Mouse (Mus musculus): ENCODE results near the gene Brd9. TPM values are rescaled to one million over a fixed set of nuclear protein-coding genes. Genes with fewer than 3 reads are reported as not detected.

Gene Brd9
- total and polyA plus RNA-seq, 3 experiments: 20.3 to 25.7 (median 21.3) TPM

DNA sequence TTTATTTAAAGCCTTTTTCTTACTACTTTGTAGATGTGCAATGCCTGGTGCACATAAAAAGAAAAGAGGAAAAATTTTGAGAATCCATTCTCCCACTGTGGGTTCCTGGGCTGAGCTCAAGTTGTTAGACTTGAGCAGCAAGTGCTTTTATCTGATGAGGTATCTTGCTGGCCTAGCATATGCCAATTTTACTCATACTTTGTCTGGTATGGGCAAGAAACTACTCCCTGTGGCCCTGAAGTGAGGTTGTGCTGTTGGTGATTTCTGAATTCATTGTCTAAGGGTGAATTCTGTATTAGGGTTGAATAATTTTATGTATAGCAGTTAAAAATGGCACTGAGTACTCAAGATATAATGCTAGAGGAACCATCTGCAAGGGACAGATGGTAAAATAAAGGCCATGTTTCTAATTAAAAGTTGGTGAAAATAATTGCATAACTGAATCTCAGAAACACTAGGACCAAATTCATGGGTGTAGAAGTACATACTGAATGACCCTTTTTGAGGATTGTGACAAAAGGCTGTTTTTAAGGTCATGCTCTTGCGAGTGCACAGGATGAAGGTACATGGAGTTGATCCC is 16.0 kb downstream of the Brd9 start:
- intact Hi-C loops (cut with DNase I): no loop called here
- no peaks in the 10 kb centered on the region for H3K4me1 ChIP-seq (ENCODE audit: control insufficient read depth, insufficient read depth, low read length)

DNA sequence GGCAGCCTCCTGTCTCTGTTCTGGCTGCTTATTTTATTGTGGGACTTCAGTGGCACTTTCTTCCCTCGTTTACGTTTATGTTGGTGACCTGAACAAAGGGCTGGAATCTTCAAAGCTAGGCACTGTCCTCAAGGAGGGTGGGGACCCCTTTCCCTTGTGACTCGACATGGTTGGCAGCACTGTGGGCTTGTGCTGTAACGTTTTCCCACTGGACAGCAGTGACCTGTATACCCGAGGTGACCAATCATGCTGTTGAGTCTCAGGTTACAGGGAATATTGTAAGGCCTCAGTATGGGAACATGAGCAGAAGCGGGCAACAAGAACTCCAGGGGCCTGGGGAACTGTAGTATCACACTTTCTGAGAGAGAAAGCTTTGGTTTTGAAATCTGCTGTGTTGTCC is 17.1 kb downstream of the Brd9 start:
- Histone ChIP-seq H3K4me1 (ENCODE audit: control insufficient read depth, insufficient read depth, low read length) (no peaks in the 10 kb centered on the region), H3K79me2 (replicated peaks; ENCODE audit: control insufficient read depth, insufficient read depth, low read length) (no peaks in the 10 kb centered on the region), H3K27ac (no peak overlapping the region), H3K9ac (ENCODE audit: low read depth, low read length) (no peak overlapping the region), H3K27me3 (ENCODE audit: control insufficient read depth, insufficient read depth, low read length) (no peaks in the 10 kb centered on the region), H3K4me3 (no peak overlapping the region), H3K36me3 (ENCODE audit: control insufficient read depth, insufficient read depth, low read length) (no peaks in the 10 kb centered on the region; the same call in 1 of the 2 replicates)
- WGBS: 73% methylated on average over 6 of the region's 6 CpGs
- intact Hi-C loops (cut with DNase I): no loop called here
- TF ChIP-seq EP300 (IDR thresholded peaks at IDR 0.05; ENCODE audit: insufficient read depth, low read depth, low read length) (no peak), CTCF (IDR thresholded peaks at IDR 0.05) (no peak), POLR2A (IDR thresholded peaks at IDR 0.05; ENCODE audit: insufficient read depth, low read depth, low read length) (no peak)
- DNase-seq: no peak

More for the DNA sequence above, 16.0 kb downstream of the Brd9 start:
- Histone ChIP-seq H3K36me3 (ENCODE audit: control insufficient read depth, insufficient read depth, low read length) (no peaks in the 10 kb centered on the region; the same call in 1 of the 2 replicates), H3K79me2 (replicated peaks; ENCODE audit: control insufficient read depth, insufficient read depth, low read length) (no peaks in the 10 kb centered on the region), H3K27me3 (ENCODE audit: control insufficient read depth, insufficient read depth, low read length) (no peaks in the 10 kb centered on the region), H3K4me3 (no peak overlapping the region), H3K9ac (ENCODE audit: low read depth, low read length) (no peak overlapping the region), H3K27ac (no peak overlapping the region)
- no peak for DNase-seq
- 91% methylated on average over 1 of the region's 1 CpGs for WGBS
- TF ChIP-seq EP300 (IDR thresholded peaks at IDR 0.05; ENCODE audit: insufficient read depth, low read depth, low read length) (no peak), CTCF (IDR thresholded peaks at IDR 0.05) (no peak), POLR2A (IDR thresholded peaks at IDR 0.05; ENCODE audit: insufficient read depth, low read depth, low read length) (no peak)

DNA sequence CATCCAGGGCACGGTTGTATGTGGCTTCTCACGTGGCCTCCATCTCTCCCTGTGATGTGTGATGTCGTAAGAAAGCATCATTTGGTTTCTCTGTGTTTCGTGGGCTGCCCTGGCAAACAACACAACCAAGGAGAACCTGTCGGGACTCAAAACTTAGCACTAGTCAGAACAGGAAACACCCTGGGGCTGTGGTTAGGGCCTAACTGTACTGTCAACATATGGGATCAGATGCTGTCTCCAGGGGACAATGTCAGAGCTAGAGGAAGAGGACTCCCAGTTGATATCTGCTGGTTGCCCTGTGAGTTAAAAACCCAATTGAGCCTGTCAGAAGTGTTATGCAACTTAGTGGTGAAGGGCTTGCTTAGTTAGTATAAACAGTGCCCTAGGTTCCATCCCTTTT is 17.9 kb downstream of the Brd9 start:
- H3K27ac ChIP-seq: no peak overlapping the region

DNA sequence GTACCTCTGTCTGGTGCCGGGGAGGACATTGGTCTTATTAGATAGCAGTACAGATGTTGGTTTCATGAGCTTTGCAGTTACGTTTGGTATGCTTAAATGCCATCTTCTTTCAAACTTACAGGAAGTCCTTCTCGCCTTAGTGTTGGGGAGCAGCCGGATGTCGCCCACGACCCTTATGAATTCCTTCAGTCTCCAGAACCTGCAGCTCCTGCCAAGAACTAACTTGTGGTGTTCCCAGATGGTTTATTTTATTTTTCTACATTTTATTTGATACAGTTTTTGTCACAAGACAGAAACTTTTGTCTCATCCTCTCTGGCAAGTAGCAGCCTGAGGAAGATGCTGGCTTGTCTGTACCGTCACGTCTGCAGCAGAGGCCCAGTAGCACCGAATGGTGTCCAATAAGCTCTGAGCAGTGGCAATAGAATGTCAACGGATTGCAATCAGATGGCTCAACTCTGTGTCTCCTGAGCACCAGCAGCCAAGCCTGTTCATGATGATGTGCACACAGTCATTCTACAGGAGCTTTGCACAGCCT is 22.6 kb downstream of the Brd9 start:
- Histone ChIP-seq H3K79me2 (replicated peaks; ENCODE audit: control insufficient read depth, insufficient read depth, low read length) (no peaks in the 10 kb centered on the region), H3K27ac (no peak overlapping the region), H3K27me3 (ENCODE audit: control insufficient read depth, insufficient read depth, low read length) (no peaks in the 10 kb centered on the region), H3K4me1 (ENCODE audit: control insufficient read depth, insufficient read depth, low read length) (no peaks in the 10 kb centered on the region), H3K9ac (ENCODE audit: low read depth, low read length) (no peak overlapping the region), H3K36me3 (ENCODE audit: control insufficient read depth, insufficient read depth, low read length) (no peaks in the 10 kb centered on the region; the same call in 1 of the 2 replicates), H3K4me3 (no peak overlapping the region)
- TF ChIP-seq EP300 (IDR thresholded peaks at IDR 0.05; ENCODE audit: insufficient read depth, low read depth, low read length): no peak
- no peak for TF ChIP-seq POLR2A (IDR thresholded peaks at IDR 0.05; ENCODE audit: insufficient read depth, low read depth, low read length)
- TF ChIP-seq CTCF (IDR thresholded peaks at IDR 0.05): no peak
- WGBS: 76% methylated on average over 10 of the region's 10 CpGs
- no peak for DNase-seq
- intact Hi-C loops (cut with DNase I): loop anchor here (10.0 kb wide), 1 partner anchor 215 kb away; no protein-coding TSS in a partner anchor

More for the DNA sequence above, 17.9 kb downstream of the Brd9 start:
- no peaks in the 10 kb centered on the region for H3K4me1 ChIP-seq (ENCODE audit: control insufficient read depth, insufficient read depth, low read length)
- TF ChIP-seq EP300 (IDR thresholded peaks at IDR 0.05; ENCODE audit: insufficient read depth, low read depth, low read length): no peak
- no peak for TF ChIP-seq CTCF (IDR thresholded peaks at IDR 0.05)
- no peak for TF ChIP-seq POLR2A (IDR thresholded peaks at IDR 0.05; ENCODE audit: insufficient read depth, low read depth, low read length)
- H3K9ac ChIP-seq (ENCODE audit: low read depth, low read length): no peak overlapping the region
- H3K79me2 ChIP-seq (replicated peaks; ENCODE audit: control insufficient read depth, insufficient read depth, low read length): no peaks in the 10 kb centered on the region
- DNase-seq: no peak
- no peaks in the 10 kb centered on the region; the same call in 1 of the 2 replicates for H3K36me3 ChIP-seq (ENCODE audit: control insufficient read depth, insufficient read depth, low read length)
- no peak overlapping the region for H3K4me3 ChIP-seq
- no peaks in the 10 kb centered on the region for H3K27me3 ChIP-seq (ENCODE audit: control insufficient read depth, insufficient read depth, low read length)
- intact Hi-C loops (cut with DNase I): no loop called here
- 90% methylated on average over 5 of the region's 5 CpGs for WGBS

DNA sequence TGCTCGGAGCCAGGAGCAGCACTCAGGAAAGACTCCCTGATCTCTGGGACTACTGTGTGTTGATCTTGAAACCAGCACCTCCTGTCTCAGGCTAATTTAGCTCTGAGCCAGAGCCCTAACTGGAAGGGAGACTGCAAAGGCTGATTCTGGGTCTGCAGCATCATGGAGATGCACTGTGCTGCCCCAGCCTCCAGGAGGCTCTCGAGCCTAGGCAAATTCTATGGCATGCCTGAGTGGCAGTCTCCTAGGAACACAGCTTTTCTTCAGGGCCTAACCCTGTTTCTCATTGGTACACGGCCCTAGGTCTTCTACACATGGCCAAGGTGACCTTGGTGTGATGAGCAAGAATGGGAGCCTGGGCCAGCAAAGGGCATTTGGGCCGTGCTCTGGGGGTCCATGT is 23.6 kb downstream of the Brd9 start:
- WGBS: 71% methylated on average over 4 of the region's 4 CpGs
- TF ChIP-seq POLR2A (IDR thresholded peaks at IDR 0.05; ENCODE audit: insufficient read depth, low read depth, low read length): no peak
- peak; percentile 55 for TF ChIP-seq CTCF (IDR thresholded peaks at IDR 0.05)
- 0 out of 2 replicates have a peak, but pooled peaks have one; percentile 22 for TF ChIP-seq EP300 (IDR thresholded peaks at IDR 0.05; ENCODE audit: insufficient read depth, low read depth, low read length)
- no peaks in the 10 kb centered on the region; the same call in 1 of the 2 replicates for H3K36me3 ChIP-seq (ENCODE audit: control insufficient read depth, insufficient read depth, low read length)

DNA sequence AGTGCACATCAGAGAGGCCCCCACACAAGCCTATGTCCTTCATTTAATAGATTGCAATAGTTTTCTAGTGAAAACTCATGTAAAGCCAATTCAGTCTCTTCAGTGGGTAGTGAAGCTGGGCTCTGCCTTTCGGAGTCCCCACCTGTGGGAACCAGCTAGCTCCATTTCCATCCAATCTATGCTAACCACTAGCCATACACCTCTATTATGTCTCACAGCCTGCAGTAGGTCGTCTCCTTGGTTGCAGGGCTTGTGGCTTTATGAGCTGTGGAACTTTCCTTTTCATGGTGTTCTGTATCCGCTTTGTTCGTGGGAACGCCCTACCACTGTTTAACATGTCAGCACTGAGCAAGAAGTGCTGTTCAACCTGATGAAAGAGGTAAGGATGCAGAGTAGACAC is 25.9 kb downstream of the Brd9 start, which contains the start of gene Zdhhc11:
Gene Zdhhc11, plus strand, starts transcription at position 301 of the 400 bp plus-strand sequence.
- DNase-seq: no peak
- no peak within 1 kb of the TSS for H3K9ac ChIP-seq (ENCODE audit: low read depth, low read length)
- no peaks in the 10 kb centered on the region for H3K79me2 ChIP-seq (replicated peaks; ENCODE audit: control insufficient read depth, insufficient read depth, low read length)
- H3K4me1 ChIP-seq (ENCODE audit: control insufficient read depth, insufficient read depth, low read length): no peaks in the 10 kb centered on the region
- H3K4me3 ChIP-seq: no peak within 1 kb of the TSS
- H3K27ac ChIP-seq: no peak within 1 kb of the TSS
- no peaks in the 10 kb centered on the region for H3K27me3 ChIP-seq (ENCODE audit: control insufficient read depth, insufficient read depth, low read length)
- H3K36me3 ChIP-seq (ENCODE audit: control insufficient read depth, insufficient read depth, low read length): no peaks in the 10 kb centered on the region
- intact Hi-C loops (cut with DNase I): loop anchor here (10.0 kb wide), 1 partner anchor 211 kb away; no protein-coding TSS in a partner anchor
- WGBS: 88% methylated on average over 5 of the region's 5 CpGs
- TF ChIP-seq POLR2A (IDR thresholded peaks at IDR 0.05; ENCODE audit: insufficient read depth, low read depth, low read length) (no peak), CTCF (IDR thresholded peaks at IDR 0.05) (no peak), EP300 (IDR thresholded peaks at IDR 0.05; ENCODE audit: insufficient read depth, low read depth, low read length) (no peak)

More for the DNA sequence above, 23.6 kb downstream of the Brd9 start:
- DNase-seq: no peak
- H3K27ac ChIP-seq: no peak overlapping the region
- intact Hi-C loops (cut with DNase I): loop anchor here (10.0 kb wide), 1 partner anchor 214 kb away; no protein-coding TSS in a partner anchor
- H3K27me3 ChIP-seq (ENCODE audit: control insufficient read depth, insufficient read depth, low read length): no peaks in the 10 kb centered on the region
- H3K9ac ChIP-seq (ENCODE audit: low read depth, low read length): no peak overlapping the region
- H3K4me3 ChIP-seq: no peak overlapping the region
- no peaks in the 10 kb centered on the region for H3K79me2 ChIP-seq (replicated peaks; ENCODE audit: control insufficient read depth, insufficient read depth, low read length)
- no peaks in the 10 kb centered on the region for H3K4me1 ChIP-seq (ENCODE audit: control insufficient read depth, insufficient read depth, low read length)

Data from heart, adult 2 months (tissue).